Comparison of ENCODE assay signal across 27 mouse cellular contexts in the genomic region with DNA sequence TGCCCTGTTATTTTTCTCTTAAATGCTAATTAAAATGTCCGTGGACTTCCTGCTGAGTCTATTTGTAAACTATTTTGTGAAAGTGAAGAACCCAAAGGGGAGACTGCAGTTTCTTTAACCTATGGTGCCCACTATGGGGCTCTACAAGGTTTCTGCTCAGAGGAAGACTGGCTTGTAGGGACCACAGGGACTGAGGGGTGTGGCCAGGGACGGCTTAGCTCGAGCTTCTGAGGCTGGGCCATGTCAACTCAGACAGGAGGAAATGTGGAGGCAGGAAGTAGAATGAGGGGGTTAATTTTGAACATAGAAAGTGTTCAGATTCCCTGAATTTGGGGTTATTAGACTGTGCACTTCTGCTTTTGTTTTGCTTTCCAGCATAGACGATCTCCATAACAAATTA.
DNase-seq lines count a peak whose midpoint lies in the region; ATAC-seq and TF ChIP-seq lines count a peak whose summit lies in the region.
"Had no signal": no experiment of that assay in that cellular context is flagged by ENCODE, and none has a peak within 500 bp of the region (broad histone marks: within the 10 kb centered on the region; RNA-seq: fewer than 3 reads in every experiment).

No protein-coding gene starts in this region.

- H3K27ac ChIP-seq in kidney, embryonic 15.5 days = 0 out of 2 replicates have a peak overlapping the region, but pooled peaks have one; percentile 13
- H3K27ac ChIP-seq in lung, postnatal 0 days (ENCODE audit: low read length) = no peak overlapping the region
- H3K27ac ChIP-seq: embryonic facial prominence, embryonic 13.5 days; heart, adult 2 months; heart, embryonic 13.5 days; hindbrain, embryonic 13.5 days; left cerebral cortex, adult 2 months; limb, embryonic 10.5 days; liver, embryonic 15.5 days; lung, embryonic 15.5 days; macrophage had no signal

- no peak for TF ChIP-seq CTCF in lung, postnatal 0 days (IDR thresholded peaks at IDR 0.05)

- no peak for TF ChIP-seq POLR2A in myocyte (IDR thresholded peaks at IDR 0.05; ENCODE audit: insufficient read length, low read depth)

- WGBS in kidney, embryonic 15.5 days = 24% methylated on average over 4 of the region's 4 CpGs
- 34% methylated on average over 4 of the region's 4 CpGs for WGBS in lung, postnatal 0 days

- ATAC-seq in kidney, embryonic 15.5 days (replicated peaks; ENCODE audit: low FRiP score) = peak; percentile 70
- ATAC-seq in lung, postnatal 0 days = no peak
- ATAC-seq: forebrain, postnatal 0 days; Patski had no signal

- H3ac ChIP-seq in myocyte (ENCODE audit: control insufficient read depth, insufficient read length) = no peak overlapping the region

- 0 out of 2 replicates have a peak, but pooled peaks cover 5% of the 10 kb centered on the region for H3K4me1 ChIP-seq in kidney, embryonic 15.5 days
- no peaks in the 10 kb centered on the region for H3K4me1 ChIP-seq in lung, postnatal 0 days (ENCODE audit: insufficient read depth, low read depth, low read length)
- H3K4me1 ChIP-seq: embryonic facial prominence, embryonic 13.5 days; heart, embryonic 13.5 days; liver, embryonic 15.5 days; lung, embryonic 15.5 days had no signal

- H3K9ac ChIP-seq in kidney, embryonic 15.5 days = no peak overlapping the region
- no peak overlapping the region for H3K9ac ChIP-seq in lung, postnatal 0 days (replicated peaks; ENCODE audit: low read depth)
- H3K9ac ChIP-seq: embryonic facial prominence, embryonic 13.5 days; forebrain, postnatal 0 days; heart, embryonic 13.5 days; hindbrain, embryonic 13.5 days; liver, embryonic 15.5 days; lung, embryonic 15.5 days had no signal

- H3K4me3 ChIP-seq in kidney, embryonic 15.5 days (replicated peaks) = no peak overlapping the region
- H3K4me3 ChIP-seq in lung, postnatal 0 days (ENCODE audit: low read depth, low read length) = no peak overlapping the region
- no peak overlapping the region for H3K4me3 ChIP-seq in myocyte
- H3K4me3 ChIP-seq: embryonic facial prominence, embryonic 13.5 days; heart, adult 2 months; heart, embryonic 13.5 days; hindbrain, embryonic 13.5 days; left cerebral cortex, adult 2 months; limb, embryonic 10.5 days; liver, embryonic 15.5 days; lung, embryonic 15.5 days had no signal

- H3K4me2 ChIP-seq in kidney, embryonic 15.5 days = no peak overlapping the region
- no peak overlapping the region for H3K4me2 ChIP-seq in lung, postnatal 0 days (replicated peaks; ENCODE audit: low read depth, low read length)
- H3K4me2 ChIP-seq in myocyte (ENCODE audit: low read depth) = peak overlapping the region; percentile 13
- H3K4me2 ChIP-seq: embryonic facial prominence, embryonic 13.5 days; heart, embryonic 13.5 days; hindbrain, embryonic 13.5 days; liver, embryonic 15.5 days; lung, embryonic 15.5 days; midbrain, embryonic 11.5 days had no signal

- H3K9me3 ChIP-seq in kidney, embryonic 15.5 days (replicated peaks) = no peaks in the 10 kb centered on the region
- no peaks in the 10 kb centered on the region for H3K9me3 ChIP-seq in lung, postnatal 0 days (ENCODE audit: low read length)
- H3K9me3 ChIP-seq: embryonic facial prominence, embryonic 13.5 days; heart, embryonic 13.5 days; hindbrain, embryonic 13.5 days; limb, embryonic 10.5 days; liver, embryonic 15.5 days; lung, embryonic 15.5 days had no signal

- TF ChIP-seq EP300 in lung, postnatal 0 days (IDR thresholded peaks at IDR 0.05) = no peak

- H3K79me2 ChIP-seq in myocyte (ENCODE audit: control insufficient read depth, insufficient read depth) = no peaks in the 10 kb centered on the region

- H3K36me3 ChIP-seq in kidney, embryonic 15.5 days = no peaks in the 10 kb centered on the region
- no peaks in the 10 kb centered on the region for H3K36me3 ChIP-seq in lung, postnatal 0 days (ENCODE audit: insufficient read depth, low read length)
- H3K36me3 ChIP-seq in myocyte (ENCODE audit: control insufficient read depth, insufficient read depth) = no peaks in the 10 kb centered on the region
- H3K36me3 ChIP-seq: embryonic facial prominence, embryonic 13.5 days; G1E; heart, embryonic 13.5 days; hindbrain, embryonic 13.5 days; limb, embryonic 10.5 days; liver, embryonic 15.5 days; lung, embryonic 15.5 days had no signal

- no peak for DNase-seq in kidney, adult 8-10 months
- peak; percentile 36 for DNase-seq in lung, postnatal 0 days (ENCODE audit: low spot score)
- DNase-seq in lung, postnatal 25 days (ENCODE audit: low spot score) = no peak
- DNase-seq in R1 (ENCODE audit: low read depth, low spot score) = peak; percentile 50
- no peak for DNase-seq in spleen, postnatal 36 days (ENCODE audit: low spot score in 2 of 2)
- DNase-seq: adrenal gland, adult 2 months; cerebellum, adult 11-12 months; cerebellum, postnatal 14 days; forebrain, postnatal 0 days; gastrocnemius, postnatal 14 days; heart, adult 2 months; kidney, adult 18-20 months; liver; thymus, adult 18-20 months had no signal

- H3K27me3 ChIP-seq in kidney, embryonic 15.5 days = no peaks in the 10 kb centered on the region
- H3K27me3 ChIP-seq in lung, postnatal 0 days (replicated peaks; ENCODE audit: insufficient read depth, low read length) = no peaks in the 10 kb centered on the region
- H3K27me3 ChIP-seq in myocyte (ENCODE audit: control insufficient read depth, insufficient read depth, insufficient read length) = no peaks in the 10 kb centered on the region
- H3K27me3 ChIP-seq: embryonic facial prominence, embryonic 13.5 days; heart, embryonic 13.5 days; hindbrain, embryonic 13.5 days; liver, embryonic 15.5 days; lung, embryonic 15.5 days; Patski had no signal

TF ChIP-seq in myocyte, 11 proteins besides CTCF, POLR2A, EP300 and RAD21:
- TF ChIP-seq TCF3 (IDR thresholded peaks at IDR 0.05; ENCODE audit: insufficient read length, low read depth) = no peak
- TF ChIP-seq POLR2AphosphoS2 (IDR thresholded peaks at IDR 0.05; ENCODE audit: insufficient read length, low read depth) = no peak
- TF ChIP-seq MYOD1 (IDR thresholded peaks at IDR 0.05; ENCODE audit: control insufficient read depth in 1 of 3, insufficient read length in 2 of 3, low read depth in 2 of 3) = no peak
- no peak for TF ChIP-seq REST (IDR thresholded peaks at IDR 0.05; ENCODE audit: insufficient read depth, insufficient read length)
- no peak for TF ChIP-seq CEBPB (IDR thresholded peaks at IDR 0.05; ENCODE audit: insufficient read depth, poor library complexity, severe bottlenecking)
- no peak for TF ChIP-seq SRF (IDR thresholded peaks at IDR 0.05; ENCODE audit: control insufficient read depth, insufficient read length, low read depth)
- TF ChIP-seq MAX (IDR thresholded peaks at IDR 0.05; ENCODE audit: low read depth) = no peak

Comparison
In these comparisons a context has a peak if more than half of its experiments do, and no peak if none do; other contexts are left out.
1. DNase-seq: peak in lung, postnatal 0 days (single experiment) and R1 (single experiment); none in kidney, adult 8-10 months (0 of 2), lung, postnatal 25 days (single experiment) and spleen, postnatal 36 days (0 of 2).